22 mouse cellular contexts compared by ENCODE assay signal in genomic region chr6:95519846-95520245, GRCm38 (mm10).
A peak's percentile ranks its signal among the peaks of the same experiment; 100 is the strongest.
DNase-seq lines count a peak whose midpoint lies in the region; ATAC-seq lines count a peak whose summit lies in the region.
"Had no signal": no experiment of that assay in that cellular context is flagged by ENCODE, and none has a peak within 500 bp of the region (broad histone marks: within the 10 kb centered on the region; RNA-seq: fewer than 3 reads in every experiment).

No protein-coding gene starts in this region.

- H3K27me3 ChIP-seq in kidney, embryonic 14.5 days (ENCODE audit: control insufficient read depth, insufficient read depth, low read length): no peaks in the 10 kb centered on the region
- no peaks in the 10 kb centered on the region for H3K27me3 ChIP-seq in lung, embryonic 15.5 days
- H3K27me3 ChIP-seq: embryonic facial prominence, embryonic 12.5 days; forebrain, embryonic 12.5 days; hindbrain, embryonic 12.5 days; liver, embryonic 15.5 days; midbrain, embryonic 12.5 days; neural tube, embryonic 15.5 days had no signal

- H3K36me3 ChIP-seq in kidney, embryonic 14.5 days (ENCODE audit: control insufficient read depth, insufficient read depth, low read length): no peaks in the 10 kb centered on the region
- H3K36me3 ChIP-seq in lung, embryonic 15.5 days: no peaks in the 10 kb centered on the region
- H3K36me3 ChIP-seq: embryonic facial prominence, embryonic 12.5 days; forebrain, embryonic 12.5 days; hindbrain, embryonic 12.5 days; limb, embryonic 10.5 days; liver, embryonic 15.5 days; midbrain, embryonic 12.5 days; neural tube, embryonic 15.5 days had no signal

- H3K4me1 ChIP-seq in kidney, embryonic 14.5 days (ENCODE audit: control insufficient read depth, insufficient read depth, low read length): peaks cover 9% of the 10 kb centered on the region; the same call in 1 of the 2 replicates
- peaks cover 7% of the 10 kb centered on the region; the same call in 1 of the 2 replicates for H3K4me1 ChIP-seq in lung, embryonic 15.5 days
- H3K4me1 ChIP-seq: forebrain, embryonic 12.5 days; hindbrain, embryonic 12.5 days; liver, embryonic 15.5 days; midbrain, embryonic 12.5 days; neural tube, embryonic 15.5 days had no signal

- no peak overlapping the region for H3K4me2 ChIP-seq in kidney, embryonic 14.5 days (replicated peaks; ENCODE audit: low read depth, low read length)
- H3K4me2 ChIP-seq in lung, embryonic 15.5 days: no peak overlapping the region
- H3K4me2 ChIP-seq: embryonic facial prominence, embryonic 12.5 days; forebrain, embryonic 12.5 days; hindbrain, embryonic 12.5 days; liver, embryonic 15.5 days; midbrain, embryonic 12.5 days; neural tube, embryonic 15.5 days had no signal

- peak; percentile 57; the same call in 1 of the 2 replicates for ATAC-seq in kidney, embryonic 14.5 days (ENCODE audit: low FRiP score, low TSS enrichment)
- ATAC-seq in lung, embryonic 15.5 days (ENCODE audit: borderline replicate concordance, extremely low read depth, low FRiP score, low TSS enrichment): peak; percentile 35; the same call in 1 of the 2 replicates
- ATAC-seq: CD4-positive, CD25-positive, alpha-beta regulatory T cell, adult 4 months had no signal

- DNase-seq in kidney, postnatal 25 days: no peak
- DNase-seq in lung, adult 18-20 months: no peak
- peak; percentile 10 for DNase-seq in lung, postnatal 14 days
- DNase-seq in ovary, postnatal 14 days (ENCODE audit: low spot score): no peak
- DNase-seq in heart, adult 18-20 months: no peak
- DNase-seq: adrenal gland, postnatal 25 days; cerebellum, adult 9-10 months; gastrocnemius, postnatal 36 days; liver; thymus, adult 2 months; thymus, postnatal 4 days had no signal

- 18% methylated on average over 2 of the region's 2 CpGs for WGBS in kidney, embryonic 14.5 days
- WGBS in lung, embryonic 15.5 days: 24% methylated on average over 2 of the region's 2 CpGs

- H3K9ac ChIP-seq in kidney, embryonic 14.5 days (ENCODE audit: low read depth, low read length): no peak overlapping the region
- no peak overlapping the region for H3K9ac ChIP-seq in lung, embryonic 15.5 days
- H3K9ac ChIP-seq: embryonic facial prominence, embryonic 12.5 days; forebrain, embryonic 12.5 days; hindbrain, embryonic 12.5 days; liver, embryonic 15.5 days; midbrain, embryonic 12.5 days; neural tube, embryonic 15.5 days had no signal

- no peak overlapping the region for H3K27ac ChIP-seq in kidney, embryonic 14.5 days (ENCODE audit: low read depth, low read length)
- no peak overlapping the region for H3K27ac ChIP-seq in lung, embryonic 15.5 days
- H3K27ac ChIP-seq: embryonic facial prominence, embryonic 12.5 days; forebrain, embryonic 12.5 days; hindbrain, embryonic 12.5 days; limb, embryonic 10.5 days; liver, embryonic 15.5 days; midbrain, embryonic 12.5 days; neural tube, embryonic 15.5 days; stomach, postnatal 0 days had no signal

- no peak overlapping the region for H3K4me3 ChIP-seq in kidney, embryonic 14.5 days (ENCODE audit: low read length)
- no peak overlapping the region for H3K4me3 ChIP-seq in lung, embryonic 15.5 days
- H3K4me3 ChIP-seq: embryonic facial prominence, embryonic 12.5 days; forebrain, embryonic 12.5 days; hindbrain, embryonic 12.5 days; limb, embryonic 10.5 days; liver, embryonic 15.5 days; midbrain, embryonic 12.5 days; neural tube, embryonic 15.5 days had no signal

- no peaks in the 10 kb centered on the region for H3K9me3 ChIP-seq in kidney, embryonic 14.5 days (ENCODE audit: control insufficient read depth, low read length)
- H3K9me3 ChIP-seq in lung, embryonic 15.5 days: no peaks in the 10 kb centered on the region
- H3K9me3 ChIP-seq: embryonic facial prominence, embryonic 12.5 days; forebrain, embryonic 12.5 days; hindbrain, embryonic 12.5 days; limb, embryonic 10.5 days; liver, embryonic 15.5 days; midbrain, embryonic 12.5 days; neural tube, embryonic 15.5 days had no signal
